Mouse (Mus musculus) midbrain, postnatal 0 days (tissue): Measurements from ENCODE around the gene Ddc. TPM values are rescaled to one million over a fixed set of nuclear protein-coding genes. Genes with fewer than 3 reads are reported as not detected.

ENCODE experiments used
- ATAC-seq: fragments of 200-750 bp; cut with Nextera tagmentation; 2 replicates; pipeline ENCODE4 v1.8.0; 2017; ENCODE audit warnings: moderate number of reproducible peaks, mild to moderate bottlenecking, moderate TSS enrichment, moderate library complexity; ENCODE audit not compliant: low FRiP score
- DNase-seq: peaks from one replicate; pipeline ENCODE4 v3.0.0-alpha.2; 2015; ENCODE audit warnings: low spot score
- H3K27ac ChIP-seq: fragments of 300-500 bp; sonication (generic); 2 replicates; pipeline ENCODE4 v1.5.1; 2014; ENCODE audit warnings: low read depth, mild to moderate bottlenecking, low read length, mixed read lengths
- H3K27me3 ChIP-seq: fragments of 300-500 bp; sonication (generic); 2 replicates; pipeline ENCODE4 v1.6.1; 2014; ENCODE audit warnings: low read length, control low read depth, mixed read lengths; ENCODE audit not compliant: insufficient read depth
- H3K36me3 ChIP-seq: fragments of 300-500 bp; sonication (generic); 2 replicates; pipeline ENCODE4 v1.6.1; 2014; ENCODE audit warnings: low read length, control low read depth, mixed read lengths; ENCODE audit not compliant: insufficient read depth
- H3K4me1 ChIP-seq: fragments of 300-500 bp; sonication (generic); 2 replicates; pipeline ENCODE4 v1.6.1; 2014; ENCODE audit warnings: mild to moderate bottlenecking, control low read depth, antibody characterized with exemption, low read length, mixed read lengths; ENCODE audit not compliant: insufficient read depth
- H3K4me2 ChIP-seq: fragments of 300-500 bp; sonication (generic); 2 replicates; pipeline ENCODE4 v1.6.1; 2014; ENCODE audit warnings: low read depth, mild to moderate bottlenecking, low read length, mixed read lengths; ENCODE audit not compliant: poor library complexity, severe bottlenecking
- H3K4me3 ChIP-seq: fragments of 300-500 bp; sonication (generic); 2 replicates; pipeline ENCODE4 v1.5.1; 2014; ENCODE audit warnings: low read depth, mild to moderate bottlenecking, low read length, moderate library complexity
- H3K9ac ChIP-seq: fragments of 300-500 bp; sonication (generic); replicated peaks from 2 replicates; pipeline ENCODE4 v1.6.1; 2014; ENCODE audit warnings: mild to moderate bottlenecking, low read length, moderate library complexity, mixed read lengths; ENCODE audit not compliant: poor library complexity, severe bottlenecking
- H3K9me3 ChIP-seq: fragments of 300-500 bp; sonication (generic); 2 replicates; pipeline ENCODE4 v1.6.1; 2016; ENCODE audit warnings: low read length, control low read depth
- CTCF ChIP-seq: IDR thresholded peaks from 2 replicates; pipeline ENCODE4 v1.5.1; 2016; ENCODE audit warnings: antibody characterized with exemption, mild to moderate bottlenecking
- WGBS: fragments of 180-500 bp; shearing (Covaris S2); extraction: QIAGEN DNeasy Blood & Tissue Kit; methylation state at CpG from one replicate; pipeline ENCODE4 v1.1.7; 2014; 5-methylcytosine and 5-hydroxymethylcytosine counted together
- polyA plus RNA-seq: library from polyadenylated mRNA; unstranded; fragments of >200 nt; fragmentation: Nextera tagmentation; extraction: Ambion mirVana; gene quantifications from 2 replicates; pipeline ENCODE4 v1.2.1, GENCODE M21; 2015
- total RNA-seq: library from RNA; depleted of rRNA; stranded (reverse); fragments of >200 nt; gene quantifications from 2 replicates; pipeline ENCODE4 v1.2.3, GENCODE M21; 2014

The Ddc gene
- total and polyA plus RNA-seq, 2 experiments from 2014 or later: 23.0 to 27.4 TPM

GRCm38 (mm10) chr11:11923900-11924299 is 26.0 kb upstream of the Ddc start:
- Histone ChIP-seq H3K9ac (no peak overlapping the region), H3K4me3 (no peak overlapping the region), H3K27me3 (no peaks in the 10 kb centered on the region), H3K4me2 (no peak overlapping the region), H3K9me3 (no peaks in the 10 kb centered on the region), H3K27ac (no peak overlapping the region), H3K36me3 (no peaks in the 10 kb centered on the region), H3K4me1 (no peaks in the 10 kb centered on the region)
- ATAC-seq: no peak
- 37% methylated on average over 3 of the region's 3 CpGs for WGBS
- no peak for TF ChIP-seq CTCF
- DNase-seq: no peak

- no peak overlapping the region for H3K27ac ChIP-seq
- no peaks in the 10 kb centered on the region for H3K9me3 ChIP-seq
- DNase-seq (no peak), ATAC-seq (no peak)
- TF ChIP-seq CTCF: no peak
- no peaks in the 10 kb centered on the region for H3K27me3 ChIP-seq
- H3K36me3 ChIP-seq: no peaks in the 10 kb centered on the region
- no peak overlapping the region for H3K4me3 ChIP-seq
- H3K4me2 ChIP-seq: no peak overlapping the region
- 89% methylated on average over 3 of the region's 3 CpGs for WGBS
- no peaks in the 10 kb centered on the region for H3K4me1 ChIP-seq
- no peak overlapping the region for H3K9ac ChIP-seq
These were observed 25.4 kb upstream of the Ddc start for GRCm38 (mm10) chr11:11923345-11923744.

GRCm38 (mm10) chr11:11922106-11922505 is 24.2 kb upstream of the Ddc start:
- Histone ChIP-seq H3K4me2 (no peak overlapping the region), H3K4me1 (no peaks in the 10 kb centered on the region), H3K27ac (no peak overlapping the region), H3K27me3 (no peaks in the 10 kb centered on the region), H3K36me3 (no peaks in the 10 kb centered on the region), H3K9me3 (no peaks in the 10 kb centered on the region), H3K4me3 (no peak overlapping the region), H3K9ac (no peak overlapping the region)
- ATAC-seq (no peak), DNase-seq (no peak)
- 85% methylated on average over 2 of the region's 2 CpGs for WGBS
- no peak for TF ChIP-seq CTCF

- no peaks in the 10 kb centered on the region for H3K9me3 ChIP-seq
- H3K4me2 ChIP-seq: no peak overlapping the region
- no peak for ATAC-seq
- H3K9ac ChIP-seq: no peak overlapping the region
- no peaks in the 10 kb centered on the region for H3K27me3 ChIP-seq
- H3K27ac ChIP-seq: no peak overlapping the region
- no peak for DNase-seq
- no peak for TF ChIP-seq CTCF
- 62% methylated on average over 7 of the region's 7 CpGs for WGBS
- no peak overlapping the region for H3K4me3 ChIP-seq
- no peaks in the 10 kb centered on the region for H3K4me1 ChIP-seq
- H3K36me3 ChIP-seq: no peaks in the 10 kb centered on the region
These were observed 9.9 kb upstream of the Ddc start for GRCm38 (mm10) chr11:11907703-11908413.

- TF ChIP-seq CTCF: no peak
- no peak overlapping the region for H3K4me3 ChIP-seq
These were observed 7.6 kb upstream of the Ddc start for GRCm38 (mm10) chr11:11905518-11905917.

GRCm38 (mm10) chr11:11904995-11905394 is 7.1 kb upstream of the Ddc start:
- Histone ChIP-seq H3K27me3 (no peaks in the 10 kb centered on the region), H3K4me3 (no peak overlapping the region), H3K36me3 (no peaks in the 10 kb centered on the region), H3K27ac (no peak overlapping the region), H3K4me1 (no peaks in the 10 kb centered on the region), H3K4me2 (no peak overlapping the region), H3K9me3 (no peaks in the 10 kb centered on the region), H3K9ac (no peak overlapping the region)
- ATAC-seq (no peak), DNase-seq (no peak)
- no peak for TF ChIP-seq CTCF
- 69% methylated on average over 5 of the region's 5 CpGs for WGBS

More at GRCm38 (mm10) chr11:11905518-11905917, 7.6 kb upstream of the Ddc start:
- Histone ChIP-seq H3K9ac (no peak overlapping the region), H3K9me3 (no peaks in the 10 kb centered on the region), H3K27me3 (no peaks in the 10 kb centered on the region), H3K36me3 (no peaks in the 10 kb centered on the region), H3K27ac (no peak overlapping the region), H3K4me2 (no peak overlapping the region), H3K4me1 (no peaks in the 10 kb centered on the region)
- ATAC-seq: no peak
- no peak for DNase-seq
